Mouse (Mus musculus): ENCODE data around the gene Cmah.
A peak's percentile ranks its signal among the peaks of the same experiment; 100 is the strongest.

GRCm38 (mm10) chr13:24497001-24497400 is 169.8 kb downstream of the Cmah start:
- TF ChIP-seq GATA1 (IDR thresholded peaks at IDR 0.05; ENCODE audit: low read length) = no peak
- peak; percentile 24; the same call in 1 of the 3 replicates for TF ChIP-seq TAL1 (IDR thresholded peaks at IDR 0.05; ENCODE audit: low read length)
